Mouse (Mus musculus) ES-Bruce4 (cell line): Measurements from ENCODE around the gene 4930415O20Rik. TPM values are rescaled to one million over a fixed set of nuclear protein-coding genes. Genes with fewer than 3 reads are reported as not detected.

Experiments used
- H3K27ac ChIP-seq: 2 replicates; pipeline ENCODE4 v1.5.1; 2012; ENCODE audit warnings: low read length, inconsistent platforms; ENCODE audit not compliant: insufficient read depth
- H3K27me3 ChIP-seq: 2 replicates; pipeline ENCODE4 v1.6.1; 2012; ENCODE audit warnings: mild to moderate bottlenecking, low read length, inconsistent platforms; ENCODE audit not compliant: control insufficient read depth, poor library complexity, insufficient read depth, severe bottlenecking
- H3K36me3 ChIP-seq: 2 replicates; pipeline ENCODE4 v1.6.1; 2012; ENCODE audit warnings: inconsistent platforms, mild to moderate bottlenecking, low read length, moderate library complexity; ENCODE audit not compliant: control insufficient read depth, poor library complexity, insufficient read depth, severe bottlenecking
- H3K4me1 ChIP-seq: one replicate; pipeline ENCODE4 v1.8.1; 2011; ENCODE audit warnings: low read length; ENCODE audit not compliant: control insufficient read depth, insufficient read depth
- H3K4me3 ChIP-seq: 2 replicates; pipeline ENCODE4 v1.5.1; 2011; ENCODE audit warnings: low read depth, mild to moderate bottlenecking, low read length
- H3K9ac ChIP-seq: 2 replicates; pipeline ENCODE4 v1.6.1; 2012; ENCODE audit warnings: low read depth, mild to moderate bottlenecking, inconsistent platforms; ENCODE audit not compliant: poor library complexity, severe bottlenecking
- H3K9me3 ChIP-seq: replicated peaks from 2 replicates; pipeline ENCODE4 v1.6.1; 2012; ENCODE audit warnings: mild to moderate bottlenecking, low read length, inconsistent platforms; ENCODE audit not compliant: control insufficient read depth, poor library complexity, insufficient read depth, severe bottlenecking
- CTCF ChIP-seq: IDR thresholded peaks from one replicate; pipeline ENCODE4 v1.8.1; 2011; ENCODE audit warnings: low read depth, low read length
- EP300 ChIP-seq: IDR thresholded peaks from 2 replicates; pipeline ENCODE4 v1.6.1; 2011; ENCODE audit warnings: low read depth, low read length; ENCODE audit not compliant: insufficient read depth
- POLR2A ChIP-seq: IDR thresholded peaks from one replicate; pipeline ENCODE4 v1.8.1; 2011; ENCODE audit warnings: low read length; ENCODE audit not compliant: insufficient read depth
- polyA plus RNA-seq: library from polyadenylated mRNA; stranded (reverse); fragments of >200 nt; gene quantifications from 2 replicates; pipeline ENCODE4 v1.2.4, GENCODE M21; 2011; ENCODE audit warnings: low read depth; ENCODE audit not compliant: missing spikeins, insufficient read depth, insufficient read length

4930415O20Rik gene
- polyA plus RNA-seq, 1 experiment, result 2.6 TPM

- peak overlapping the region; percentile 97 for H3K4me3 ChIP-seq
- no peaks in the 10 kb centered on the region for H3K9me3 ChIP-seq
- TF ChIP-seq POLR2A (no peak), CTCF (no peak), EP300 (no peak)
- H3K4me1 ChIP-seq, result no peaks in the 10 kb centered on the region
- peak overlapping the region; percentile 86 for H3K9ac ChIP-seq
- H3K36me3 ChIP-seq, result peaks cover 16% of the 10 kb centered on the region
- no peaks in the 10 kb centered on the region for H3K27me3 ChIP-seq
- H3K27ac ChIP-seq, result peak overlapping the region; percentile 76
These were observed 1.6 kb upstream of the 4930415O20Rik start for GRCm38 (mm10) chr15:98569216-98569615.

- no peaks in the 10 kb centered on the region for H3K4me1 ChIP-seq
- TF ChIP-seq EP300 (no peak), POLR2A (no peak), CTCF (no peak)
- H3K27ac ChIP-seq, result no peak overlapping the region
- no peaks in the 10 kb centered on the region for H3K9me3 ChIP-seq
- H3K27me3 ChIP-seq, result no peaks in the 10 kb centered on the region
- H3K9ac ChIP-seq, result no peak overlapping the region
- peaks cover 12% of the 10 kb centered on the region for H3K36me3 ChIP-seq
- no peak overlapping the region for H3K4me3 ChIP-seq
These were observed 924 bp upstream of the 4930415O20Rik start for GRCm38 (mm10) chr15:98569795-98570365.

- Histone ChIP-seq H3K9me3 (no peaks in the 10 kb centered on the region), H3K4me1 (no peaks in the 10 kb centered on the region), H3K9ac (no peak overlapping the region), H3K4me3 (no peak overlapping the region), H3K36me3 (no peaks in the 10 kb centered on the region), H3K27ac (no peak overlapping the region), H3K27me3 (no peaks in the 10 kb centered on the region)
- no peak for TF ChIP-seq POLR2A
- TF ChIP-seq CTCF, result no peak
- TF ChIP-seq EP300, result no peak
These were observed 2.5 kb downstream of the 4930415O20Rik start for GRCm38 (mm10) chr15:98573293-98573692.

- Histone ChIP-seq H3K9ac (no peak overlapping the region), H3K9me3 (no peaks in the 10 kb centered on the region), H3K36me3 (no peaks in the 10 kb centered on the region), H3K4me1 (no peaks in the 10 kb centered on the region), H3K27ac (no peak overlapping the region), H3K27me3 (no peaks in the 10 kb centered on the region), H3K4me3 (no peak overlapping the region)
- TF ChIP-seq CTCF (no peak), EP300 (no peak), POLR2A (no peak)
These were observed 8.5 kb downstream of the 4930415O20Rik start for GRCm38 (mm10) chr15:98579310-98579709.

- Histone ChIP-seq H3K27me3 (no peaks in the 10 kb centered on the region), H3K4me3 (no peak overlapping the region), H3K9me3 (no peaks in the 10 kb centered on the region), H3K27ac (no peak overlapping the region), H3K4me1 (peaks cover 2% of the 10 kb centered on the region), H3K36me3 (no peaks in the 10 kb centered on the region), H3K9ac (no peak overlapping the region)
- TF ChIP-seq POLR2A (no peak), CTCF (peak; percentile 85), EP300 (no peak)
These were observed 9.1 kb downstream of the 4930415O20Rik start for GRCm38 (mm10) chr15:98579795-98580464.

GRCm38 (mm10) chr15:98582410-98582809 lies 11.6 kb downstream of the 4930415O20Rik start:
- Histone ChIP-seq H3K36me3 (no peaks in the 10 kb centered on the region), H3K9me3 (no peaks in the 10 kb centered on the region), H3K27me3 (no peaks in the 10 kb centered on the region), H3K9ac (no peak overlapping the region), H3K4me1 (peaks cover 2% of the 10 kb centered on the region), H3K4me3 (no peak overlapping the region), H3K27ac (no peak overlapping the region)
- TF ChIP-seq POLR2A, result no peak
- no peak for TF ChIP-seq CTCF
